Mouse (Mus musculus) left cerebral cortex, postnatal 10 days (tissue): ENCODE data around the gene Iba57. TPM values are rescaled to one million over a fixed set of nuclear protein-coding genes. Genes with fewer than 3 reads are reported as not detected.

Experiments used
- DNase-seq, 2 experiments: peaks; one replicate each; pipeline ENCODE4 v3.0.0; 2021 to 2022; ENCODE audit warnings: low spot score in 2 of 2, mixed read lengths in 1 of 2; ENCODE audit errors: extremely low spot score in 1 of 2
- intact Hi-C: fragments of 180-260 bp; cut with DNase I; formaldehyde crosslinking; loops from one replicate; pipeline ENCODE4 v1.15.1; 2025
- total RNA-seq, 2 experiments: library from RNA; stranded (reverse); gene quantifications; 2 replicates each; pipeline ENCODE4 v1.2.3; 2021

The Iba57 gene
- total RNA-seq, 2 experiments from 2014 or later: 11.4 to 13.9 TPM

- DNase-seq: peak in 1 of 2 experiments; percentile 61
Observed at GRCm38 (mm10) chr11:59182864-59183331, 19.4 kb upstream of the Iba57 start, which contains the start of gene Gjc2. Gjc2 (minus strand) TSS chr11:59183213.

GRCm38 (mm10) chr11:59176921-59177320 is 13.4 kb upstream of the Iba57 start:
- intact Hi-C loops: no loop called here
- peak in 1 of 2 experiments; percentile 26 for DNase-seq

More at GRCm38 (mm10) chr11:59182864-59183331, 19.4 kb upstream of the Iba57 start, which contains the start of gene Gjc2:
- intact Hi-C loops: loop anchor here (10.0 kb wide), 1 partner anchor 208 kb away; the partner anchor contains the start of gene Trim11

GRCm38 (mm10) chr11:59176475-59176874 is 12.9 kb upstream of the Iba57 start:
- peak in 1 of 2 experiments; percentile 25 for DNase-seq
- intact Hi-C loops: no loop called here

- intact Hi-C loops: no loop called here
- no peak for DNase-seq
Observed at GRCm38 (mm10) chr11:59174189-59174838, 10.8 kb upstream of the Iba57 start.

- no peak for DNase-seq
- intact Hi-C loops: no loop called here
Observed at GRCm38 (mm10) chr11:59170549-59170948, 7.0 kb upstream of the Iba57 start.

GRCm38 (mm10) chr11:59169807-59170206 is 6.3 kb upstream of the Iba57 start:
- DNase-seq: no peak
- intact Hi-C loops: no loop called here

GRCm38 (mm10) chr11:59165616-59166241 is 2.2 kb upstream of the Iba57 start:
- intact Hi-C loops: no loop called here
- DNase-seq: peak in 1 of 2 experiments; percentile 13

- peak in 1 of 2 experiments; percentile 21 for DNase-seq
- intact Hi-C loops: no loop called here
Observed at GRCm38 (mm10) chr11:59164384-59164783, 845 bp upstream of the Iba57 start.

GRCm38 (mm10) chr11:59162443-59163254 is 890 bp downstream of the Iba57 start:
- peak in 1 of 2 experiments; percentile 11 for DNase-seq
- intact Hi-C loops: no loop called here

- intact Hi-C loops: no loop called here
- DNase-seq: peak in 1 of 2 experiments; percentile 26
Observed at GRCm38 (mm10) chr11:59161398-59161797, 2.1 kb downstream of the Iba57 start.

- no peak for DNase-seq
- intact Hi-C loops: no loop called here
Observed at GRCm38 (mm10) chr11:59159558-59159957, 4.0 kb downstream of the Iba57 start.

GRCm38 (mm10) chr11:59159099-59159498 is 4.4 kb downstream of the Iba57 start:
- intact Hi-C loops: no loop called here
- no peak for DNase-seq

GRCm38 (mm10) chr11:59155900-59156299 is 7.6 kb downstream of the Iba57 start:
- peak in 1 of 2 experiments; percentile 25 for DNase-seq
- intact Hi-C loops: no loop called here

GRCm38 (mm10) chr11:59154220-59154619 is 9.3 kb downstream of the Iba57 start:
- DNase-seq: no peak
- intact Hi-C loops: no loop called here

- no peak for DNase-seq
- intact Hi-C loops: no loop called here
Observed at GRCm38 (mm10) chr11:59151729-59152128, 11.8 kb downstream of the Iba57 start.

GRCm38 (mm10) chr11:59149302-59149701 is 14.2 kb downstream of the Iba57 start:
- intact Hi-C loops: no loop called here
- DNase-seq: no peak

GRCm38 (mm10) chr11:59142962-59143361 is 20.6 kb downstream of the Iba57 start:
- no peak for DNase-seq
- intact Hi-C loops: no loop called here

- intact Hi-C loops: no loop called here
- no peak for DNase-seq
Observed at GRCm38 (mm10) chr11:59141772-59142370, 21.7 kb downstream of the Iba57 start.
